Mouse (Mus musculus) neural tube, embryonic 11.5 days (tissue): ENCODE data around the gene Prkn. TPM values are rescaled to one million over a fixed set of nuclear protein-coding genes. Genes with fewer than 3 reads are reported as not detected.

Experiments used
- ATAC-seq: fragments of 200-750 bp; cut with Nextera tagmentation; 2 replicates; pipeline ENCODE4 v1.8.0; 2017; ENCODE audit warnings: moderate number of reproducible peaks, mild to moderate bottlenecking, moderate TSS enrichment, moderate library complexity; ENCODE audit not compliant: insufficient read depth, low FRiP score, low TSS enrichment
- DNase-seq: peaks from one replicate; pipeline ENCODE4 v3.0.0-alpha.2; 2015; ENCODE audit warnings: low spot score
- H3K27ac ChIP-seq: fragments of 300-500 bp; sonication (generic); 2 replicates; pipeline ENCODE4 v1.5.1; 2014; ENCODE audit warnings: low read depth, mild to moderate bottlenecking, low read length
- H3K27me3 ChIP-seq: fragments of 300-500 bp; sonication (generic); 2 replicates; pipeline ENCODE4 v1.6.1; 2014; ENCODE audit warnings: mild to moderate bottlenecking, low read length, mixed read lengths; ENCODE audit not compliant: control insufficient read depth, insufficient read depth
- H3K36me3 ChIP-seq: fragments of 300-500 bp; sonication (generic); 2 replicates; pipeline ENCODE4 v1.6.1; 2014; ENCODE audit warnings: mild to moderate bottlenecking, low read length, moderate library complexity, mixed read lengths; ENCODE audit not compliant: control insufficient read depth, insufficient read depth
- H3K4me1 ChIP-seq: fragments of 300-500 bp; sonication (generic); 2 replicates; pipeline ENCODE4 v1.6.1; 2014; ENCODE audit warnings: low read length, mixed read lengths; ENCODE audit not compliant: control insufficient read depth, insufficient read depth
- H3K4me2 ChIP-seq: fragments of 300-500 bp; sonication (generic); 2 replicates; pipeline ENCODE4 v1.6.1; 2014; ENCODE audit warnings: low read depth, mild to moderate bottlenecking, moderate library complexity
- H3K4me3 ChIP-seq: fragments of 300-500 bp; sonication (generic); 2 replicates; pipeline ENCODE4 v1.5.1; 2014; ENCODE audit warnings: low read depth, low read length
- H3K9ac ChIP-seq: fragments of 300-500 bp; sonication (generic); 2 replicates; pipeline ENCODE4 v1.6.1; 2014; ENCODE audit warnings: mild to moderate bottlenecking, low read length
- H3K9me3 ChIP-seq: fragments of 300-500 bp; sonication (generic); 2 replicates; pipeline ENCODE4 v1.6.1; 2016; ENCODE audit warnings: low read length; ENCODE audit not compliant: control insufficient read depth
- WGBS: fragments of 180-500 bp; shearing (Covaris S2); extraction: QIAGEN DNeasy Blood & Tissue Kit; methylation state at CpG from one replicate; pipeline ENCODE4 v1.1.7; 2014; 5-methylcytosine and 5-hydroxymethylcytosine counted together
- polyA plus RNA-seq: library from polyadenylated mRNA; unstranded; fragments of >200 nt; fragmentation: Nextera tagmentation; extraction: Ambion mirVana; gene quantifications from 2 replicates; pipeline ENCODE4 v1.2.1, GENCODE M21; 2014

The Prkn gene
- polyA plus RNA-seq, 1 experiment from 2014 or later, result 1.4 TPM

DNA sequence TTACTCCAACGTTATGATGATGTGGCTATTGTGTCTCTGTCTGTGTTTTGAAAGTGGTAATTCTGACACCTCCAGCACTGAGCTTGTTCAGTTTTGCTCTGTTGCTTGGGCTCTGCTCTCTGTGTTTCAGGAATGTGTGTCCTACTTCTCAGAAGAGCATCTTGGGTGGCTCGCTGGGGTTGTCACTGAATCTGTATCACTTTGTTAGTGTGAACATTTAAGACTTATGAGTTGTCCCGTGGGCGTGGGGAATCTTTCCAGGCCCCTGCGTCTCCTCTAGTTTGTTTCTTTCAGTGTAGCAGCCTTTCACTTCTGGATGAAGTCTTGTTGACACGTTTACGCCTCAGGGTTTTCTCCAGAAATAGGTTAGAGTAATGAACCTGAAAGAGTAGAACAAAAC is 283.9 kb downstream of the Prkn start:
- no peak overlapping the region for H3K4me3 ChIP-seq
- no peak overlapping the region for H3K9ac ChIP-seq
- H3K9me3 ChIP-seq, result no peaks in the 10 kb centered on the region
- H3K27me3 ChIP-seq, result no peaks in the 10 kb centered on the region
- DNase-seq (no peak), ATAC-seq (no peak)
- no peaks in the 10 kb centered on the region for H3K36me3 ChIP-seq
- WGBS, result 75% methylated on average over 7 of the region's 7 CpGs
- no peak overlapping the region for H3K27ac ChIP-seq
- H3K4me2 ChIP-seq, result no peak overlapping the region
- no peaks in the 10 kb centered on the region for H3K4me1 ChIP-seq

DNA sequence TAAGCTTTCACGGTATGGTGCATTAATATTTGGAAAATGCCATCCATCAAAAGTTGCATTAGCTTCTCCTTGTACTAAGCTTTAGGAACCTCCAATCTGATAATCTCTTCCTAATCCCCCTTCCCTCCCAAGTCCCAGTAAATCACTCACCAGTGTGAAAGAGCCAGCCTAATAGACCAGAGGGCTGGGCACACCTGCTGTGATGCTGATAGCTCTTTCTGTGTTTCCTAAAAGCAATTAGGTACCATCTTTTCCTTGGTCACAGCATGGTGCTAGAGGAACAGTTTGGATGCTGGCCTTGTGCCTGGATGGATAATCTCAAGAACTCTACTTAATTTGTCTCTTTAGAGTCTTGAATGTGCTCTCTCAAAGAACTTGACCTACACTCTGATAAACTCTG is 287.0 kb downstream of the Prkn start:
- no peak for ATAC-seq
- no peak overlapping the region for H3K4me3 ChIP-seq
- H3K9me3 ChIP-seq, result no peaks in the 10 kb centered on the region
- H3K4me1 ChIP-seq, result no peaks in the 10 kb centered on the region
- WGBS, result 75% methylated on average over 1 of the region's 1 CpGs
- no peak overlapping the region for H3K27ac ChIP-seq
- H3K27me3 ChIP-seq, result no peaks in the 10 kb centered on the region
- H3K36me3 ChIP-seq, result no peaks in the 10 kb centered on the region
- H3K9ac ChIP-seq, result no peak overlapping the region
- no peak overlapping the region for H3K4me2 ChIP-seq
- DNase-seq, result no peak

DNA sequence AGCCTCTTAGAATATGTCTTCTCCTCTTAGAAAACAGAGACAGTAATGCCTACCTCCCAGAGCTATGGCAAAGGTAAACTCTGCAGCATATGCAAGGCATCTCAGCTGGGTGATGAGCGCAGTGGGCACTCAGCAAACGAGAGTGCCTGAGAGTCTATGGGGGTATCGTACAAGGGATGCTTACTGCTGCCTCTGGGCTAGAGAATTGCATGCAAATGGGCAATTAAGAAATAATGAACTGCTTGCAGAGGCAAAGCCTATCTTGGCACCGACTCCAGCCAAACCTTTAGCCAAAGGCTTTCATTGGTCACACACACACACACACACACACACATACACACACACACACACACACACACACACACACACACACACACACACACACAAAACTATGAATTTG is 290.7 kb downstream of the Prkn start:
- ATAC-seq (no peak), DNase-seq (no peak)
- 65% methylated on average over 4 of the region's 4 CpGs for WGBS

DNA sequence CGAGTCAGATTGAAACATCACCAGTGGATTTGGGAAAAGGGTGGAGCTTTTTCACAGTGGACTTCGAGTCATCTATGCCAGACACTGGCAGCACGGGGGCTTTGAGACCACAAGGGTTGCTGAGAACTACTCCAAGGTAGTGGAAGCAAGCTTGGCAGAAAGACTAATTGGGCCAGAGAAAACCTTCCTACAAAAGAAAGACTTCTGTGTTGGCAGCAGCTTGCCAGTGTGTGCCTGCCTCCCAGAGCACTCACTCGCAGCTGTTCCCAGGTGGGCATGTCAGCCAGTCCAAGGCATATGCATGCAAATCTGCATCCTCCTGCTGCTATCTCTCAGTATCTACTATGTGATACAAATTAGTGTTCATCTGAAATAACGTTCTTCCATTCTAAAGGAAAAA is 302.1 kb downstream of the Prkn start:
- 89% methylated on average over 5 of the region's 5 CpGs for whole genome bisulfite sequencing
- no peak overlapping the region for H3K9ac ChIP-seq
- no peak for ATAC-seq
- no peak for DNase-seq
- no peak overlapping the region for H3K4me2 ChIP-seq
- no peaks in the 10 kb centered on the region for H3K9me3 ChIP-seq
- no peaks in the 10 kb centered on the region for H3K36me3 ChIP-seq
- no peak overlapping the region for H3K27ac ChIP-seq
- H3K27me3 ChIP-seq, result no peaks in the 10 kb centered on the region
- H3K4me3 ChIP-seq, result no peak overlapping the region
- no peaks in the 10 kb centered on the region for H3K4me1 ChIP-seq

More for the DNA sequence above, 290.7 kb downstream of the Prkn start:
- Histone ChIP-seq H3K9ac (no peak overlapping the region), H3K4me1 (no peaks in the 10 kb centered on the region), H3K4me3 (no peak overlapping the region), H3K27ac (no peak overlapping the region), H3K27me3 (no peaks in the 10 kb centered on the region), H3K9me3 (no peaks in the 10 kb centered on the region), H3K36me3 (no peaks in the 10 kb centered on the region), H3K4me2 (no peak overlapping the region)

DNA sequence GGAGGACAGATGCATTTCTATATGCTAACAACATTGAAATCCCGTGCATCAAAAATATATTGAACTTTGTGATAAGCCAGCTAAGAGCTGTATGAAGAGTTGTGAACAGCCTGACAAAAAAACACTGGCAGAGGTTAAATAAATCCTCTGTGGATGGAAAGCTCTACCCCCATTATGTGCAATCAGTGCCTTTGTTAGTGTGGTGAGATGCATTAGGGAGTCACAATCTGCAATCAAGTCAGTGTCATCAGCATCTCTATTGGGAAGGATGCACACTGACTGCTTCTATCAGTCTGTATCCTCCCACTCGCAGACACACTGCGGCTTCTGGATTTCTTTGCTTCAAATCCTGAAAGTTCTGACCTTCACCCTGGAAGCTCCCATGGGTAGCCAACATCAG is 315.9 kb downstream of the Prkn start:
- ATAC-seq (no peak), DNase-seq (no peak)
- Histone ChIP-seq H3K4me3 (no peak overlapping the region), H3K27ac (no peak overlapping the region), H3K27me3 (no peaks in the 10 kb centered on the region), H3K9ac (no peak overlapping the region), H3K4me1 (no peaks in the 10 kb centered on the region), H3K4me2 (no peak overlapping the region), H3K9me3 (no peaks in the 10 kb centered on the region), H3K36me3 (no peaks in the 10 kb centered on the region)
- 83% methylated on average over 3 of the region's 3 CpGs for WGBS

DNA sequence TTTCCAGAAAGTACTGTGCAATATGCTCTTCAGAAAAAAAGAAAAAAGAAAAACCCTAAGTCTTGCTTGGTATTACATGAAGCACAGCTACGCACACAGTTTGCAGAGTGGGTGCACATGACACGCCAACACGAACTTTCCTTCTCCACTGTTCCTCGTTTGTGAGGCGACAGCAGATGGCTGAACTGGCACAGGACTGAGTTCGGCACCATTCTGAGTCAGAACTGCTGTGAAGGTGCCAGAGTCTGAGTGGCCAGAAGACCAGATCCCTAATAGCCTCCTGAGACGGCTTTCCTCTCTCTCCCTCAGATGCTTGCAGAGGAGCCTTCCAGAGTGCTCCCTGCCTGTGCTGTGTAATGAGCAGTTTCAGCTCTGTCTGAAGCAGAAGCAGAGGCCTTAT is 317.4 kb downstream of the Prkn start:
- H3K9ac ChIP-seq, result no peak overlapping the region
- no peaks in the 10 kb centered on the region for H3K36me3 ChIP-seq
- ATAC-seq, result no peak
- H3K27ac ChIP-seq, result no peak overlapping the region
- DNase-seq, result no peak
- no peak overlapping the region for H3K4me3 ChIP-seq
- no peaks in the 10 kb centered on the region for H3K27me3 ChIP-seq
- H3K4me2 ChIP-seq, result no peak overlapping the region
- no peaks in the 10 kb centered on the region for H3K4me1 ChIP-seq
- no peaks in the 10 kb centered on the region for H3K9me3 ChIP-seq
- 80% methylated on average over 7 of the region's 7 CpGs for WGBS

DNA sequence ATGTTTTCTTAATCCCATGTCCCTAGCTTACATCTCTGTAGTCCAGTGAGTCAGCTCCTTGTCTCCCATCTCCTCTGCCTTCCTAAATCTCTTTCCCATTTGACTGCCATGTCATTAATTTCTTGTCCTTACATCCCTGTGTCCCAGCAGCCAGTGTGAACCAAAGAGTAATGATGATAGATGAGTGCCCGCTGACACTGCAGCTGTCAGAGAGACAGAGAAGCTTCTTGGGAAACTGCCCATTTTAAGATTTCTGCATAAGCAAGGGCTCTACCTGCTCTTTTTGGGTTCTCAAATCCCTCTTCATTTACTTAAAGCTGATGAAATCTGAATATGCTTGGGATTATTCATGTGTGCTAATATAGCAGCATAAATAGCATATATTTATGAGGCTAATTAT is 321.3 kb downstream of the Prkn start:
- Histone ChIP-seq H3K4me1 (no peaks in the 10 kb centered on the region), H3K36me3 (no peaks in the 10 kb centered on the region), H3K4me2 (no peak overlapping the region), H3K4me3 (no peak overlapping the region), H3K27me3 (no peaks in the 10 kb centered on the region), H3K9ac (no peak overlapping the region), H3K27ac (no peak overlapping the region), H3K9me3 (no peaks in the 10 kb centered on the region)
- peak; percentile 17 for DNase-seq
- whole genome bisulfite sequencing, result 83% methylated on average over 1 of the region's 1 CpGs
- ATAC-seq, result no peak

DNA sequence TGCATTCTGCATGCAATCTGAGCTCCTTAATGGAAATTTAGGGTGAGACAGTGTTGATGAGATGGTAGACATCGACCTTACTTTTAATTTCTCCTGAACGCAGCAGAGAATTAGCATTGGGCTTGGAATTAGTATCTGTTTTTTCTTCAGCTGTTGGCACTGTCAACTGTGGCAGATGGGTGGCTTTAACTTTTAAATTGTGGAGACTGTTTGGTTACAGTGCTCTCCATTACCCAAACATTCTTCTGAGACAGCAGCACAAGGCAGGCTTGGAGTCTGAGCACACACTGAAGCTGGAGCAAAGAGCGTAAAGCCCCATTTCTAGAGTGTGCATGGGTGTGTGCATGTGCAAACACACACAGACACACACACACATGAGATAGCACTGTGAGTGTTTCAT is 322.6 kb downstream of the Prkn start:
- no peak for ATAC-seq
- H3K4me1 ChIP-seq, result no peaks in the 10 kb centered on the region
- H3K36me3 ChIP-seq, result no peaks in the 10 kb centered on the region
- H3K27me3 ChIP-seq, result no peaks in the 10 kb centered on the region
- DNase-seq, result no peak
- H3K27ac ChIP-seq, result no peak overlapping the region
- no peak overlapping the region for H3K4me3 ChIP-seq
- 89% methylated on average over 3 of the region's 3 CpGs for WGBS
- H3K4me2 ChIP-seq, result no peak overlapping the region
- no peak overlapping the region for H3K9ac ChIP-seq
- no peaks in the 10 kb centered on the region for H3K9me3 ChIP-seq

DNA sequence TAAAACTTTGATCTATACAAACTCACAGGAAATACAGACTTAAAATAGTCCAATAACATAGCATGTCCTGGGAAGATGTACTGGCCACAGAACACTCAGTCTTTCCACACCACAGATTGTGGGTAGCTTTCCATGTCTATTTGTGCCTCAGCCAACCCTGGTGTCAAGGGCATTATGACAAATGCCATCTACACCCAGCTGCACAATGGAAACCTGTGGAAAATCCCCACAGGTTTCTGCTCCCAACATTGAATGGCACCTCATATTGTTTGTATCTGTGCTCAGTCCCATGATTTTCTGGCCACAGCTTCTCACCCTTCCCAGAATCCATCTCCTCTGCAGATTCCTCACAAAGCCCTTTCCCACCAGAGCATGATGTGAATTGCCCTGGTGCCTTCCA is 347.2 kb downstream of the Prkn start:
- Histone ChIP-seq H3K9me3 (no peaks in the 10 kb centered on the region), H3K36me3 (no peaks in the 10 kb centered on the region), H3K4me1 (no peaks in the 10 kb centered on the region), H3K27ac (no peak overlapping the region), H3K4me3 (no peak overlapping the region), H3K4me2 (no peak overlapping the region), H3K27me3 (no peaks in the 10 kb centered on the region), H3K9ac (no peak overlapping the region)
- DNase-seq (no peak), ATAC-seq (no peak)
